Mouse (Mus musculus) adrenal gland, postnatal 25 days (tissue): Measurements from ENCODE around the gene Hspe1. TPM values are rescaled to one million over a fixed set of nuclear protein-coding genes. Genes with fewer than 3 reads are reported as not detected.

ENCODE experiments used
- DNase-seq: peaks from one replicate; pipeline ENCODE4 v3.0.0; 2021; ENCODE audit warnings: mixed read lengths
- total RNA-seq: library from RNA; stranded (reverse); gene quantifications from 2 replicates; pipeline ENCODE4 v1.2.3, GENCODE M21; 2021

Gene Hspe1
- total RNA-seq, 1 experiment from 2014 or later, result 656 TPM

DNA sequence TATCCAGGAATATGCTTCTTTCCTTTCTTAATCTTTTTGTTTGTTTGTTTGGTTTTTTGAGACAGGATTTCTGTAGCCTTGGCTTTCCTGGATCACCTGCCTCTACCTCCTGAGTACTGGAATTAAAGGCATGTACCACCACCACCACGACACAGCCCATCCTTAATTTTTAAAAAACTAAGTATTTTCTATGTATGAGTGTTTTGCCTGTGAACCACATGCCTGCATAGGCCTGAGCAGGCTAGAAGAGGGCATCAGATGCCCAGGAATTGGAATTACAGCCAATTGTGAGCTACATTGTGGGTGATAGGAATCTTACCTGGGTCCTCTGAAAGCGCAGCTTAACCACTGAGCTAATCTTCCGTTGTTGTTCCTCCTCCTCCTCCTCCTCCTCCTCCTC lies 46.4 kb downstream of the Hspe1 start:
- DNase-seq, result no peak

DNA sequence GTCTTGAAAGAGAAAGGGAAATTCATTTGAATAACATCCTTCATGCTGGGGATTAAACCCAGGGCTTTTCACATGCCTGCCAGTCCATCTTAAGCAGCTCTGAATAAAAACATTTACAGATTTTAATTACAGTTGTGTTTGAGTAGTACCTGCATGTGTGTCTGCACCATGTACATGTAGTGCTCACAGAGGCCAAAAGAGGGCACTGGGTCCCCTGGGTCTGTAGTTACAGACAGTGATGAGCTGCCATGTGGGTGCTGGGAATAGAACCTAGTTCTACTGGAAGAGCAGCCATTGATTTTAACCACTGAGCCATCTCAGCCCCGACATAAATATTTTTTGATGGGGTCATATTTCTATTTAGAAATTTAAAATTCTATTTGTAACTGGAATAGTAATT lies 47.9 kb downstream of the Hspe1 start:
- no peak for DNase-seq

Other genes starting within 250 kb of the Hspe1 start
- 13.1 and 20.4 TPM in 2 replicates for gene Ankrd44, start 161.7 kb upstream of the Hspe1 start, total RNA-seq
- gene Sf3b1, start 60.7 kb upstream of the Hspe1 start, total RNA-seq, result 134 and 161 TPM in 2 replicates
- 64.2 and 77.0 TPM in 2 replicates for gene Coq10b, start 35.4 kb upstream of the Hspe1 start, total RNA-seq
- gene Hspd1, start 111 bp downstream of the Hspe1 start, total RNA-seq, result 1,323 and 1,476 TPM in 2 replicates
- gene Mob4, start 43.1 kb downstream of the Hspe1 start, total RNA-seq, result 227 and 289 TPM in 2 replicates
- gene Rftn2, start 138.7 kb downstream of the Hspe1 start, total RNA-seq, result 15.5 and 20.0 TPM in 2 replicates
- gene Mars2, start 149.0 kb downstream of the Hspe1 start, total RNA-seq, result 6.9 and 8.1 TPM in 2 replicates